Mouse (Mus musculus) right cerebral cortex, adult 2 months (tissue): ENCODE measurements around the gene Gm5901.
"Not testable (repeated sequence)": the region's sequence is repeated elsewhere in the genome, so short reads cannot be mapped to it uniquely, and the experiment has no call there.

Experiments
- DNase-seq, 2 experiments: peaks; one replicate each; pipeline ENCODE4 v3.0.0; 2021 to 2022; ENCODE audit warnings: low spot score in 2 of 2

The Gm5901 gene

DNA sequence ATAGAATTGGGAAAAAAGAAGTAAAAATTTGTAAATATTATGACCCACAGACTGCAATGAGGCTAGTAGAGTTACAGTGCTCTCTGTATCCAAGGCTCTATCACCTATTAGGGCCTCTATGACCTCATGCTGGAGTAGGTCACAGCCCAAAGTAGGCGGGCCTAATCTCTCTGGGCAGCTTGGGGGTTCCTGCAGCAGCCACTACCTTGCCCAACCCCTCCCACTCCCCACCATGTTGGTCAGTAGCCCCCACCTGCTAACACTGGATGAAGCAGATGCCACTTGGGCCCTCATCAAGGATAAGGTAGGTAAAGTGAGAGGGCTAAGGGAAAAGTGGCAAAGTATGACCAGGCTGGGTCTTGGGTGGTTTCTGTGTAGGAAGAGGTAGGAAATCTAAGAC, at the start of gene Gm5901:
Gm5901 (plus strand) TSS at position 173 of the 400 bp plus-strand sequence.
- no peak for DNase-seq

DNA sequence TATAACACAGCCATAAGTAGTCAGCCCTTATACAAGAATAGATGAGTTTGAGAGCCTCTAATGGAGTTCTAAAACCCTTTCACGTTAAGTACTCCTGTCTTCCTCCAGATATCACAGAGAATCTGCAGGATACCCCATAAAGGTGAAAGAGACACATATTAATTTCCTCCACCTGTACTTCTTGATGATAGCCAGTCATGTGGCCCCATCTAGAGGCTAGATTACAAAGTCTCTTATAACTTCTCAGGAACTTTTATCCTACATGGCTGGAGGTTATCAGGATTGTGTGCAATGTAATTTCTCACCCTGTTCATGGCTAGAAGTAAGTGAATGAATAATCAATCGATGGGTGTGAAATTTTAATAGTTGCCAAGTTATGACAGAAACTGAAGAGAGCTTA, 49.5 kb upstream of the Gm5901 start:
- no peak for DNase-seq

- no peak for DNase-seq
Observed at GRCm38 (mm10) chr7:105334004-105334403, 40.8 kb upstream of the Gm5901 start, which contains the start of gene Olfr690. Olfr690 (minus strand) TSS chr7:105334104.

- no peak for DNase-seq
Observed at GRCm38 (mm10) chr7:105342170-105342569, 32.7 kb upstream of the Gm5901 start, which contains the start of gene Olfr691. Olfr691 (minus strand) TSS chr7:105342270.

GRCm38 (mm10) chr7:105342752-105343151, 32.1 kb upstream of the Gm5901 start:
- no peak for DNase-seq

DNA sequence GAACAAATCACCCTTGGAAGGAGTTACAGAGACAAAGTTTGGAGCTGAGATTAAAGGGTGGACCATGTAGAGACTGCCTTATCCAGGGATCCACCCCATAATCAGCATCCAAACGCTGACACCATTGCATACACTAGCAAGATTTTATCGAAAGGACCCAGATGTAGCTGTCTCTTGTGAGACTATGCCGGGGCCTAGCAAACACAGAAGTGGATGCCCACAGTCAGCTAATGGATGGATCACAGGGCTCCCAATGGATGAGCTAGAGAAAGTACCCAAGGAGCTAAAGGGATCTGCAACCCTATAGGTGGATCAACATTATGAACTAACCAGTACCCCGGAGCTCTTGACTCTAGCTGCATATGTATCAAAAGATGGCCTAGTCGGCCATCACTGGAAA, 18.8 kb upstream of the Gm5901 start:
- DNase-seq = not testable (repeated sequence)

DNA sequence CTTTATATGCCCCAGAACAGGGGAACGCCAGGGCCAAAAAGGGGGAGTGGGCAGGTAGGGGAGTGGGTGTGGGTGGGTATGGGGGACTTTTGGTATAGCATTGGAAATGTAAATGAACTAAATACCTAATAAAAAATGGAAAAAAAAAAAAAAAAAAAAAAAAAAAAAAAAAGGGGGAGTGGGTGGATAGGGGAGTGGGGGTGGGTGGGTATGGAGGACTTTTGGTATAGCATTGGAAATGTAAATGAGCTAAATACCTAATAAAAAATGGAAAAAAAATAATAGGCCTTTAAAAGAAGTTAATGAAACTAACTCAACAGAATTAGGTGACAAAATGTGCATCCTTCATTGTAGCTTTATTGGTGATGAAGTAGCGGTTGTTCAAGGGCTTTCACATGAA, 18.4 kb upstream of the Gm5901 start:
- DNase-seq = not testable (repeated sequence)

GRCm38 (mm10) chr7:105361713-105362112, 13.1 kb upstream of the Gm5901 start:
- no peak for DNase-seq

DNA sequence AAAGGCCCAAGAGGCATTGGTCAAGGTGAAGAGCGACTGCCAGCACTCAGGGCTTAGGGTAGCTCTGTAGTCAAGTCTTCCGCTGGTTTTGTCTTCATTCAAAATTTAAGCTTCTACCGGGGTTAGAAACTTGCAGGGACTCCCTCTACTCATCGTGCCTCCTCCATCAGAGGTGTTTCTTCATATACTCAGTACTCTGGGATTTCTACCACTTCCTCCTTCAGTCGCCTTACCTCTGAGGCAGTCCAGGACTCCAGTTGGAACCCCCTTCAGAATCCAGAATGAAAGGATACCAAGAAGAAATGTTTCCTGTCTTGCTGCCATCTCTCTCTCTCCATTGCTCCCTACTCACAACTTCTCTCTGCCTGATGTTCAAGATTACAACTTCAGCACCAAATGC, 7.6 kb upstream of the Gm5901 start:
- no peak for DNase-seq

DNA sequence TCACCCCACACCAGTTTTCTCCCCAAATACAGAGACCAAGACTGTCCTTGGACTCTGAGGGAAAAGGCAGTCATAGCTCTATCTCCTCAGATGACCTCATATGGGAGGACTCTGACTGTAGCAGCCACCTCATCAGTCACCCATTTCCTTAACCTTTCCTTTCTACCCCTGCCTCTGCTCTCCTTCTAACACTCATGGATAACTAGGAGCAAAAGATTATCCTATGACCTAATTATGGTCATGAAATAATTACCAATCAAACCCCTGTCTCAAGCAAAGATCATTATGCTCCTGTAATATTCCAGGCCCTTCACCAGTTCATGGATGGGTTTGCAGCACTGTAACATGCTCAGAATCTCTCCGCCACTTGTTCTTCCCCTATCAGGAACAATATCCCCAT, 6.9 kb upstream of the Gm5901 start, which contains the start of gene Olfr692:
Olfr692 (plus strand) TSS at position 301 of the 400 bp plus-strand sequence.
- DNase-seq = no peak

GRCm38 (mm10) chr7:105368521-105368920, 6.3 kb upstream of the Gm5901 start:
- no peak for DNase-seq

GRCm38 (mm10) chr7:105372912-105373311, 1.9 kb upstream of the Gm5901 start:
- DNase-seq = no peak

DNA sequence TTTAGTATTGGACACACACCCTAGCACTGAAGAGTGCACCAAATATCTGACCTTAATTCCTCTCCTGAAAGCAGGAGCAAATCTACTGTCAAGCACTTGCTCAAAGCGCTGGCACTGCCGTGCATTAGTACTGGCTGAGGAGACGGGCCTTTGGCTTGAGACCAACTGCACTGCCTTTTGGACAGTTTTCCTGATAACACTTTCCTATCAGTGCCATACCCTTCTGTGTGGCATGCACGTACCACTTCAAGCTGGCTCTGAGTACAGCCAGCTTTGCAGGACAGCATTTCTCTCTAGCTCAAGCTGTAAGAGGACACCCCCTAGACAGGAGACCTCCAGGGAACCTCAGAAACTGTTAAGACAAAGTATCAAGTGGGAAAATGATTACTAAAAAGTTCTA, 1.3 kb upstream of the Gm5901 start:
- no peak for DNase-seq

- peak; percentile 16 to 38 for DNase-seq
Observed at GRCm38 (mm10) chr7:105373976-105374375, 862 bp upstream of the Gm5901 start.

DNA sequence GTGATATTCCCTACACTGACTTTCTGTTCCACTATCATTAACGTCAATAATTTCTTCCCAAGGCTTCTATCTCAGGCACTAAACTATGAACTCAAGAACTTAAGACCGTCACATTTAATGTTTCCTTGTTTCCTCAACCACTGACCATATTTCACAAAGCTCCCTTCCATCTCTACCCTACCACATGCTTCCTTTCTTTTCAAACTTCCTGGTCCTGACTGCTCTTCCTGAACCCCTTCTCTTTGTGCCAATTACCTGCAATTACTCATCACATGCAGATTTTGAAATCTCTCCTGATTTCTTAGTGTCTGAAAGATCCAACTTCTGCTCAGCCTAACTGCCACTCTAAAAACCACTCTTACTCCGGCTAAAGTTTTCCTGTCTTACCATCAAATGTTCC, 5.5 kb downstream of the Gm5901 start:
- no peak for DNase-seq

- DNase-seq = no peak
Observed at GRCm38 (mm10) chr7:105387696-105388095, 12.9 kb downstream of the Gm5901 start.

- no peak for DNase-seq
Observed at GRCm38 (mm10) chr7:105390236-105390635, 15.4 kb downstream of the Gm5901 start.

GRCm38 (mm10) chr7:105394606-105395005, 19.8 kb downstream of the Gm5901 start:
- DNase-seq = no peak

GRCm38 (mm10) chr7:105395131-105395820, 20.4 kb downstream of the Gm5901 start:
- no peak for DNase-seq

GRCm38 (mm10) chr7:105396126-105396525, 21.3 kb downstream of the Gm5901 start:
- no peak for DNase-seq

DNA sequence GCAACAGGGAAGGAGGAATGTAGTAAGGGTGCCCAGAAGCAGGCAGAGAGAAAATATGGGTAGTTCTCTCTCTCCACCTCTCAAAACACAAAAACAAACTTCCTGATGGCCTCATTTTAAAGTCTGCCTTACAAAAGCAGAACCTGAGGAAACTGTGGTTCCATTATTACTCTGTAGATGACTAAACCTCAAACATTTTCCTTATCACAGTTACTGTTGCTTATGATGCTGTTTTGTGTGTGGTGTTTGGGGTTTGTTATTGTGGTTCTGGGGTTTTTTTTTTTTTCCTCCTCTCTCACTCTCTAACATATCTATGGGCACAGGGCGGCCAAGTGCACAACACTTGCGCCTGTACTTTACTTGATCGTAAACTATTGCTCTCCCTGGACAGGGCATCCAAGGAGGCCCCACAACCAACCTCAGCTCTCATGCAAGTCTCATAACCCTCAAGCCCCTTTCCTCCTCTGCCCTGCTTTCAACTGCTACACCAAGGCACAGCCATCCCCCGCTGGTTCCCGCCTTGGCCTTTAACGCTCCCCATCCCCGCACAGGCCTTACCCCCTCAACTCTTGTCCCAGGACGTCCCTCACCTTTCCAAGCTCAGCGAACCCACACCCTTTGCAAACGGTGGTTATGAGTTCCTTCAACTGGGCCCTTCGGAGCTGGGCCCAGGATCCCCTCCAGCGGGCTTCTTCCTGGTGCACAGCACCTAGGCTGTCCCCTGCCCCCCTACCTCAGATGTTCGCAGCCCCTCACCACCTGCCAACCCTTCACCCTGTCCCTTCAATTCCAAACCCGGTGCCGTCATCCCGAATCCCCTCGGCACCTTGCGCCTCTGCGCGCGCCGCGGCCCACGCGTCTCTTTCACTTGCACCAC, 24.5 kb downstream of the Gm5901 start:
- no peak for DNase-seq

DNA sequence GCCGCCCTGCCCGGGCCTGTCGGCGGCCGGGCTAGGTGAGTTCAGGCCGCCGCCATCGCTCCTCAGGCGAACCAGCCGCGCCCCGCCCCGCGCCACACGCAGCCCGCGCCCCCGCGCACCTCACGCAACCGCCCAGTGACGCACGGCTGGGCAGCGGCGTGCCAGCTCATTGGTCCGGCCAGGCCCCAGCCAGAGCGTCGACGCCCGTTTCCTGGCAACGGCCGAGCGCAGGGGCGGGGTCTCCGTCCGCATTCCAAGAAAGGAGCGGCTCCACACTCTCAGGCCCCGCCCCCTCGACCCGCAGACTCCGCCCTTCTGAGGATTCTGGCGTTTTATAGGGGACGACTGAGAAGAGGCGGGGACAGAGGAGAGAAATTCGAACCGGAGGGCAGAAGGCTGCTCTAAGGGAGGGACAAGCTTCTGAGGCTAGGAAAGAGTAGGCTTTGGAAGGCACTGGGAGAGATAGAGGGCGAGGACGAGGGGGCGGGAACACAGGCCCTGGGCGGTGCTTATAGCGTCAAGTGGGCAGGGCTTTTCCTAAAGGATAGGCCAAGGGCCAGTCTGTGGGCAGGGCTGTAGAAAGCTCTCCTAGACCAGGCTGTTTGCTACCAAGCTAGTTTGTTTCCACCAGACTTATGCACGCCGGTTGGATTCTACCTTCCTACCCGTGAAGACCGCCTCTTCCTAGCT, 25.2 kb downstream of the Gm5901 start, which contains the start of gene Fam160a2:
Fam160a2 (minus strand) TSS at position 120 of the 690 bp plus-strand sequence.
- peak; percentile 99 for DNase-seq
